Mouse (Mus musculus) kidney, adult 2 months (tissue): ENCODE data around the gene Cnih2. TPM values are rescaled to one million over a fixed set of nuclear protein-coding genes. Genes with fewer than 3 reads are reported as not detected.

ENCODE experiments used
- DNase-seq: peaks from one replicate; pipeline ENCODE4 v3.0.0; 2021
- H3K27ac ChIP-seq: fragments of 200-500 bp; 2 replicates; pipeline ENCODE4 v1.5.1; 2012; ENCODE audit warnings: low read depth, low read length, control low read depth, inconsistent platforms; ENCODE audit not compliant: insufficient read depth
- H3K27me3 ChIP-seq: fragments of 200-500 bp; replicated peaks from 2 replicates; pipeline ENCODE4 v1.6.1; 2012; ENCODE audit warnings: mild to moderate bottlenecking, moderate library complexity, low read length, inconsistent platforms; ENCODE audit not compliant: control insufficient read depth, insufficient read depth
- H3K36me3 ChIP-seq: fragments of 200-500 bp; 2 replicates; pipeline ENCODE4 v1.6.1; 2012; ENCODE audit warnings: mild to moderate bottlenecking, moderate library complexity, low read length, inconsistent platforms; ENCODE audit not compliant: control insufficient read depth, insufficient read depth
- H3K4me1 ChIP-seq: fragments of 200-500 bp; 2 replicates; pipeline ENCODE4 v1.6.1; 2011; ENCODE audit warnings: low read length; ENCODE audit not compliant: control insufficient read depth, insufficient read depth
- H3K4me3 ChIP-seq: fragments of 200-500 bp; 2 replicates; pipeline ENCODE4 v1.5.1; 2011; ENCODE audit warnings: mild to moderate bottlenecking, low read depth, low read length, control low read depth; ENCODE audit not compliant: insufficient read depth
- CTCF ChIP-seq: fragments of 200-500 bp; conservative IDR thresholded peaks from 2 replicates; pipeline ENCODE4 v1.5.1; 2011; ENCODE audit warnings: low read depth, mild to moderate bottlenecking, control low read depth, low read length, moderate library complexity, mixed read lengths; ENCODE audit not compliant: insufficient read depth, insufficient read length
- POLR2A ChIP-seq: fragments of 200-500 bp; IDR thresholded peaks from one replicate; pipeline ENCODE4 v1.6.1; 2011; ENCODE audit warnings: low read depth, low read length, control low read depth
- WGBS: fragments of 180-500 bp; shearing (Covaris S2); methylation state at CpG from one replicate; pipeline ENCODE4 v1.1.7; 2018; 5-methylcytosine and 5-hydroxymethylcytosine counted together
- polyA plus RNA-seq: library from polyadenylated mRNA; depleted of rRNA; stranded (reverse); fragments of >200 nt; gene quantifications from 2 replicates; pipeline ENCODE4 v1.2.3, GENCODE M21; 2012

Cnih2 gene
- polyA plus RNA-seq, 1 experiment, result 0.36 TPM

- DNase-seq, result peak; percentile 77
- Histone ChIP-seq H3K27me3 (no peaks in the 10 kb centered on the region), H3K36me3 (no peaks in the 10 kb centered on the region), H3K4me1 (no peaks in the 10 kb centered on the region; the same call in 1 of the 2 replicates), H3K4me3 (peak within 1 kb of the TSS; percentile 40), H3K27ac (peak within 1 kb of the TSS; percentile 9; the same call in 1 of the 2 replicates)
- TF ChIP-seq POLR2A (no peak), CTCF (no peak)
- under 1% methylated on average over 56 of the region's 56 CpGs for WGBS
Observed at GRCm38 (mm10) chr19:5067867-5068569, 30.3 kb downstream of the Cnih2 start, which contains the start of gene Cd248. Gene Cd248 (plus strand): TSS chr19:5068078.

- no peaks in the 10 kb centered on the region for H3K36me3 ChIP-seq
- TF ChIP-seq CTCF (no peak), POLR2A (no peak)
- no peaks in the 10 kb centered on the region for H3K27me3 ChIP-seq
- H3K27ac ChIP-seq, result peak overlapping the region; percentile 9; the same call in 1 of the 2 replicates
- 22% methylated on average over 15 of the region's 15 CpGs for WGBS
- H3K4me1 ChIP-seq, result no peaks in the 10 kb centered on the region; the same call in 1 of the 2 replicates
- peak overlapping the region; percentile 6; the same call in 1 of the 2 replicates for H3K4me3 ChIP-seq
- peak; percentile 21 for DNase-seq
Observed at GRCm38 (mm10) chr19:5067040-5067799, 31.1 kb downstream of the Cnih2 start.

- Histone ChIP-seq H3K27me3 (no peaks in the 10 kb centered on the region), H3K4me1 (no peaks in the 10 kb centered on the region; the same call in 1 of the 2 replicates), H3K4me3 (no peak overlapping the region), H3K36me3 (no peaks in the 10 kb centered on the region), H3K27ac (no peak overlapping the region)
- 47% methylated on average over 7 of the region's 7 CpGs for WGBS
- no peak for DNase-seq
- TF ChIP-seq POLR2A (no peak), CTCF (no peak)
Observed at GRCm38 (mm10) chr19:5065104-5065503, 33.2 kb downstream of the Cnih2 start.

DNA sequence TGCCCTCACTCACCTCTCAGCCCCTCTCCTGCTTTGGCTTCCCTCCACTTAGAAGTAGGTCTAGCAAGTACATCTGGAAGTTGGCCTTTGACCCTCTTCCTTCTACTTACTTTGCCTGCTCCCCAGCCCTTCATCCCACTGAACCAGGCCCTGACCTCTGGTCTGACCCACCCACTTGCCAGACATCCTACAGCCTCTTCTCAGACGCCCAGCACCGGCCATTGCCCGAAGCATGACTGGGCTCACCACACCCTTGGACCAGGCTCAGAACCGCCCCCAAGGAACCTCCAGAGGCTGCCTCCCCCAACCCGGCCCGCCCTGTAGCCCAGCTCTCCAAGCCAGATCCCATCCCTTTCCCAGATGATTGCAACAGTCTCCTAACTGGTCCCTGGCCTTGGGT, 35.9 kb downstream of the Cnih2 start:
- H3K4me1 ChIP-seq, result no peaks in the 10 kb centered on the region; the same call in 1 of the 2 replicates
- no peak for DNase-seq

GRCm38 (mm10) chr19:5062041-5062440, 36.3 kb downstream of the Cnih2 start:
- H3K36me3 ChIP-seq, result no peaks in the 10 kb centered on the region
- H3K27me3 ChIP-seq, result no peaks in the 10 kb centered on the region
- no peak overlapping the region for H3K27ac ChIP-seq
- no peaks in the 10 kb centered on the region; the same call in 1 of the 2 replicates for H3K4me1 ChIP-seq
- H3K4me3 ChIP-seq, result no peak overlapping the region
- WGBS, result 88% methylated on average over 5 of the region's 5 CpGs
- no peak for DNase-seq
- no peak for TF ChIP-seq CTCF
- TF ChIP-seq POLR2A, result no peak

More for the DNA sequence above, 35.9 kb downstream of the Cnih2 start:
- TF ChIP-seq POLR2A, result no peak
- TF ChIP-seq CTCF, result no peak
- no peaks in the 10 kb centered on the region for H3K36me3 ChIP-seq
- no peaks in the 10 kb centered on the region for H3K27me3 ChIP-seq
- 64% methylated on average over 6 of the region's 6 CpGs for WGBS
- no peak overlapping the region for H3K27ac ChIP-seq
- no peak overlapping the region for H3K4me3 ChIP-seq

GRCm38 (mm10) chr19:5060365-5061330, 37.7 kb downstream of the Cnih2 start:
- no peak overlapping the region for H3K27ac ChIP-seq
- no peaks in the 10 kb centered on the region for H3K4me1 ChIP-seq
- H3K27me3 ChIP-seq, result no peaks in the 10 kb centered on the region
- 55% methylated on average over 5 of the region's 5 CpGs for WGBS
- no peaks in the 10 kb centered on the region for H3K36me3 ChIP-seq
- no peak for TF ChIP-seq POLR2A
- no peak for TF ChIP-seq CTCF
- DNase-seq, result no peak
- H3K4me3 ChIP-seq, result no peak overlapping the region
